Comparison of ENCODE assay signal across 7 mouse cellular contexts in the genomic region with DNA sequence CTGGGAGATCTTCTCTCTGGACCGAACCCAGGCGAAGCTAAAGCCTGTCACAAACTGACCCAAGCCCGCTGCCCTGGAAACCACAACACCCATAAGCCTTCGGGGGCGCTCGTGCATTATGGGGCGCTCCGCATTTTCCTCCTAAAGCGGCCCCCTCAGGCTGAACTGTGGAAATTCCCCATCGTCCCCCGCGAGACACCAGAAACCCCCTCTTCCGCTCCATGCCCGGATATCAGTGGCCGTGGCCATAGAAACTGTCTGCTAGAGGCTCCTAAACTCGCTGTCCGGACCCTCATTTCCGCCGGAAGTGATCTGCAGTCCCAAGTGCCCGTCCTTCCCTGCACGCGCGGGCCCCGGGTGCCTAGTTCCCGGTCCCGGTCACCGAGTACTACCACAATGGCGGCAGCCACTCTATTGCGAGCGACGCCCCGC. TPM values are rescaled to one million over a fixed set of nuclear protein-coding genes. Genes with fewer than 3 reads are reported as not detected.
DNase-seq lines count a peak whose midpoint lies in the region; ATAC-seq lines count a peak whose summit lies in the region.

A gene (plus strand): TSS at position 310 of the 432 bp plus-strand sequence.

- H3K36me3 ChIP-seq in limb, embryonic 10.5 days = peaks cover 37% of the 10 kb centered on the region
- peaks cover 29% of the 10 kb centered on the region for H3K36me3 ChIP-seq in midbrain, embryonic 13.5 days

- WGBS in limb, embryonic 10.5 days = under 1% methylated on average over 32 of the region's 32 CpGs
- under 1% methylated on average over 32 of the region's 32 CpGs for WGBS in midbrain, embryonic 13.5 days

- peak; percentile 96 for ATAC-seq in midbrain, embryonic 13.5 days

- H3K4me2 ChIP-seq in midbrain, embryonic 13.5 days (replicated peaks) = peak within 1 kb of the TSS; percentile 99

- peak; percentile 98 for DNase-seq in adrenal gland, adult 8-10 months
- peak; percentile 95 for DNase-seq in embryo, embryonic 9.5 days (ENCODE audit: extremely low spot score)
- peak; percentile 62 for DNase-seq in gonadal fat pad, adult 2 months (ENCODE audit: low read depth)
- peak; percentile 98 for DNase-seq in kidney, adult 11 months
- peak; percentile 99 for DNase-seq in limb, embryonic 10.5 days (ENCODE audit: low spot score)
- DNase-seq in spleen, adult 12 weeks (ENCODE audit: low spot score) = peak; percentile 73

- peak within 1 kb of the TSS; percentile 80 for H3K9ac ChIP-seq in midbrain, embryonic 13.5 days (replicated peaks)

- peak within 1 kb of the TSS; percentile 86 for H3K27ac ChIP-seq in limb, embryonic 10.5 days
- H3K27ac ChIP-seq in midbrain, embryonic 13.5 days = peak within 1 kb of the TSS; percentile 81

- peaks cover 25% of the 10 kb centered on the region for H3K4me1 ChIP-seq in limb, embryonic 10.5 days
- H3K4me1 ChIP-seq in midbrain, embryonic 13.5 days (replicated peaks) = peaks cover 17% of the 10 kb centered on the region

- H3K27me3 ChIP-seq in limb, embryonic 10.5 days (ENCODE audit: low read depth, poor library complexity, severe bottlenecking) = no peaks in the 10 kb centered on the region
- H3K27me3 ChIP-seq in midbrain, embryonic 13.5 days = no peaks in the 10 kb centered on the region

- H3K9me3 ChIP-seq in limb, embryonic 10.5 days (replicated peaks) = no peaks in the 10 kb centered on the region
- H3K9me3 ChIP-seq in midbrain, embryonic 13.5 days = no peaks in the 10 kb centered on the region

- peak within 1 kb of the TSS; percentile 69 for H3K4me3 ChIP-seq in limb, embryonic 10.5 days
- peak within 1 kb of the TSS; percentile 69 for H3K4me3 ChIP-seq in midbrain, embryonic 13.5 days (replicated peaks)

RNA-seq across cellular contexts. Expression of the gene that starts here (rescaled TPM):
- 100 to 1,000 TPM; 205 to 255 (median 223) TPM for total RNA-seq in adrenal gland, adult 8-10 months (2022)
- 92.1 and 92.3 TPM in 2 replicates for polyA plus RNA-seq in gonadal fat pad, adult 2 months (2012; rRNA removed)
- 182 and 207 TPM in 2 replicates for polyA plus RNA-seq in limb, embryonic 10.5 days (2016; fragmentation: Nextera tagmentation; extraction: Ambion mirVana)
- 117 and 124 TPM in 2 replicates for polyA plus RNA-seq in midbrain, embryonic 13.5 days (2015; fragmentation: Nextera tagmentation; extraction: Ambion mirVana)

Comparison
In these comparisons a context has a peak if more than half of its experiments do, and no peak if none do; other contexts are left out.
1. Peak in every context shown above with its lines: DNase-seq, ATAC-seq, H3K4me3 ChIP-seq and H3K27ac ChIP-seq.